Mouse (Mus musculus): ENCODE measurements around the gene Lrsam1. TPM values are rescaled to one million over a fixed set of nuclear protein-coding genes. Genes with fewer than 3 reads are reported as not detected.

Lrsam1 gene
- polyA plus RNA-seq, 2 experiments = 9.4 to 18.0 TPM

- Histone ChIP-seq H3K4me1 (ENCODE audit: control insufficient read depth, insufficient read depth, low read length) (peaks cover 19% of the 10 kb centered on the region), H3K4me3 (replicated peaks; ENCODE audit: low read length) (no peak overlapping the region), H3K27ac (replicated peaks; ENCODE audit: low read depth, low read length) (peak overlapping the region; percentile 72; the same call in 1 of the 2 replicates), H3K9me3 (ENCODE audit: control insufficient read depth, low read length) (no peaks in the 10 kb centered on the region), H3K4me2 (replicated peaks; ENCODE audit: low read depth, low read length, severe bottlenecking) (no peak overlapping the region), H3K9ac (ENCODE audit: low read depth, low read length, severe bottlenecking) (no peak overlapping the region), H3K36me3 (ENCODE audit: control insufficient read depth, insufficient read depth, low read length) (peaks cover 26% of the 10 kb centered on the region), H3K27me3 (ENCODE audit: control insufficient read depth, insufficient read depth, low read length) (no peaks in the 10 kb centered on the region)
- TF ChIP-seq POLR2A (IDR thresholded peaks at IDR 0.05; ENCODE audit: borderline replicate concordance, extremely low read depth, insufficient read depth, insufficient read length) = no peak
- DNase-seq (ENCODE audit: low spot score) (no peak), ATAC-seq (ENCODE audit: low FRiP score, low read depth) (no peak)
- WGBS = 69% methylated on average over 8 of the region's 8 CpGs
These were observed 54.0 kb downstream of the Lrsam1 start for GRCm38 (mm10) chr2:32907442-32907841.

GRCm38 (mm10) chr2:32905297-32905696 is 56.1 kb downstream of the Lrsam1 start:
- H3K27ac ChIP-seq (replicated peaks; ENCODE audit: low read depth, low read length) = no peak overlapping the region
- no peak overlapping the region for H3K9ac ChIP-seq (ENCODE audit: low read depth, low read length, severe bottlenecking)
- ATAC-seq (ENCODE audit: low FRiP score, low read depth) (no peak), DNase-seq (ENCODE audit: low spot score) (no peak)
- H3K4me3 ChIP-seq (replicated peaks; ENCODE audit: low read length) = no peak overlapping the region
- peaks cover 26% of the 10 kb centered on the region for H3K4me1 ChIP-seq (ENCODE audit: control insufficient read depth, insufficient read depth, low read length)
- no peaks in the 10 kb centered on the region for H3K9me3 ChIP-seq (ENCODE audit: control insufficient read depth, low read length)
- TF ChIP-seq POLR2A (IDR thresholded peaks at IDR 0.05; ENCODE audit: borderline replicate concordance, extremely low read depth, insufficient read depth, insufficient read length) = no peak
- 84% methylated on average over 8 of the region's 8 CpGs for WGBS
- H3K36me3 ChIP-seq (ENCODE audit: control insufficient read depth, insufficient read depth, low read length) = peaks cover 7% of the 10 kb centered on the region
- H3K27me3 ChIP-seq (ENCODE audit: control insufficient read depth, insufficient read depth, low read length) = no peaks in the 10 kb centered on the region
- H3K4me2 ChIP-seq (replicated peaks; ENCODE audit: low read depth, low read length, severe bottlenecking) = no peak overlapping the region

GRCm38 (mm10) chr2:32904637-32905036 is 56.8 kb downstream of the Lrsam1 start:
- TF ChIP-seq POLR2A (IDR thresholded peaks at IDR 0.05; ENCODE audit: borderline replicate concordance, extremely low read depth, insufficient read depth, insufficient read length) = no peak
- 0 out of 2 replicates have a peak, but pooled peaks cover under 1% of the 10 kb centered on the region for H3K36me3 ChIP-seq (ENCODE audit: control insufficient read depth, insufficient read depth, low read length)
- ATAC-seq (ENCODE audit: low FRiP score, low read depth) = no peak
- no peak overlapping the region for H3K4me2 ChIP-seq (replicated peaks; ENCODE audit: low read depth, low read length, severe bottlenecking)
- WGBS = 87% methylated on average over 5 of the region's 5 CpGs
- H3K27ac ChIP-seq (replicated peaks; ENCODE audit: low read depth, low read length) = 0 out of 2 replicates have a peak overlapping the region, but pooled peaks have one; percentile 13
- peaks cover 26% of the 10 kb centered on the region for H3K4me1 ChIP-seq (ENCODE audit: control insufficient read depth, insufficient read depth, low read length)
- no peaks in the 10 kb centered on the region for H3K27me3 ChIP-seq (ENCODE audit: control insufficient read depth, insufficient read depth, low read length)
- no peaks in the 10 kb centered on the region for H3K9me3 ChIP-seq (ENCODE audit: control insufficient read depth, low read length)
- DNase-seq (ENCODE audit: low spot score) = no peak
- no peak overlapping the region for H3K4me3 ChIP-seq (replicated peaks; ENCODE audit: low read length)
- H3K9ac ChIP-seq (ENCODE audit: low read depth, low read length, severe bottlenecking) = no peak overlapping the region

GRCm38 (mm10) chr2:32903470-32903869 is 57.9 kb downstream of the Lrsam1 start:
- no peak for DNase-seq (ENCODE audit: low spot score)
- H3K4me1 ChIP-seq (ENCODE audit: control insufficient read depth, insufficient read depth, low read length) = peaks cover 22% of the 10 kb centered on the region
- H3K4me2 ChIP-seq (replicated peaks; ENCODE audit: low read depth, low read length, severe bottlenecking) = no peak overlapping the region
- H3K27ac ChIP-seq (replicated peaks; ENCODE audit: low read depth, low read length) = no peak overlapping the region
- H3K9me3 ChIP-seq (ENCODE audit: control insufficient read depth, low read length) = no peaks in the 10 kb centered on the region
- no peak overlapping the region for H3K4me3 ChIP-seq (replicated peaks; ENCODE audit: low read length)
- ATAC-seq (ENCODE audit: low FRiP score, low read depth) = no peak
- no peak for TF ChIP-seq POLR2A (IDR thresholded peaks at IDR 0.05; ENCODE audit: borderline replicate concordance, extremely low read depth, insufficient read depth, insufficient read length)
- H3K36me3 ChIP-seq (ENCODE audit: control insufficient read depth, insufficient read depth, low read length) = no peaks in the 10 kb centered on the region
- no peaks in the 10 kb centered on the region for H3K27me3 ChIP-seq (ENCODE audit: control insufficient read depth, insufficient read depth, low read length)
- 91% methylated on average over 4 of the region's 4 CpGs for WGBS
- no peak overlapping the region for H3K9ac ChIP-seq (ENCODE audit: low read depth, low read length, severe bottlenecking)

GRCm38 (mm10) chr2:32902126-32902525 is 59.3 kb downstream of the Lrsam1 start:
- TF ChIP-seq POLR2A (IDR thresholded peaks at IDR 0.05; ENCODE audit: borderline replicate concordance, extremely low read depth, insufficient read depth, insufficient read length) = no peak
- no peak overlapping the region for H3K9ac ChIP-seq (ENCODE audit: low read depth, low read length, severe bottlenecking)
- H3K27ac ChIP-seq (replicated peaks; ENCODE audit: low read depth, low read length) = no peak overlapping the region
- H3K27me3 ChIP-seq (ENCODE audit: control insufficient read depth, insufficient read depth, low read length) = no peaks in the 10 kb centered on the region
- no peaks in the 10 kb centered on the region for H3K36me3 ChIP-seq (ENCODE audit: control insufficient read depth, insufficient read depth, low read length)
- no peak for DNase-seq (ENCODE audit: low spot score)
- no peaks in the 10 kb centered on the region for H3K9me3 ChIP-seq (ENCODE audit: control insufficient read depth, low read length)
- H3K4me1 ChIP-seq (ENCODE audit: control insufficient read depth, insufficient read depth, low read length) = peaks cover 13% of the 10 kb centered on the region; the same call in 1 of the 2 replicates
- no peak overlapping the region for H3K4me3 ChIP-seq (replicated peaks; ENCODE audit: low read length)
- no peak overlapping the region for H3K4me2 ChIP-seq (replicated peaks; ENCODE audit: low read depth, low read length, severe bottlenecking)
- ATAC-seq (ENCODE audit: low FRiP score, low read depth) = no peak
- 68% methylated on average over 9 of the region's 9 CpGs for WGBS

GRCm38 (mm10) chr2:32898983-32899382 is 62.4 kb downstream of the Lrsam1 start:
- Histone ChIP-seq H3K4me3 (replicated peaks; ENCODE audit: low read length) (no peak overlapping the region), H3K9me3 (ENCODE audit: control insufficient read depth, low read length) (no peaks in the 10 kb centered on the region), H3K27me3 (ENCODE audit: control insufficient read depth, insufficient read depth, low read length) (no peaks in the 10 kb centered on the region), H3K27ac (replicated peaks; ENCODE audit: low read depth, low read length) (no peak overlapping the region), H3K9ac (ENCODE audit: low read depth, low read length, severe bottlenecking) (no peak overlapping the region), H3K4me1 (ENCODE audit: control insufficient read depth, insufficient read depth, low read length) (peaks cover 24% of the 10 kb centered on the region), H3K36me3 (ENCODE audit: control insufficient read depth, insufficient read depth, low read length) (no peaks in the 10 kb centered on the region), H3K4me2 (replicated peaks; ENCODE audit: low read depth, low read length, severe bottlenecking) (no peak overlapping the region)
- no peak for DNase-seq (ENCODE audit: low spot score)
- WGBS = 65% methylated on average over 7 of the region's 7 CpGs
- no peak for TF ChIP-seq POLR2A (IDR thresholded peaks at IDR 0.05; ENCODE audit: borderline replicate concordance, extremely low read depth, insufficient read depth, insufficient read length)
- ATAC-seq (ENCODE audit: low FRiP score, low read depth) = no peak

Measured in limb, embryonic 14.5 days (tissue).